Mouse (Mus musculus): ENCODE measurements around the gene Klhl2.

DNA sequence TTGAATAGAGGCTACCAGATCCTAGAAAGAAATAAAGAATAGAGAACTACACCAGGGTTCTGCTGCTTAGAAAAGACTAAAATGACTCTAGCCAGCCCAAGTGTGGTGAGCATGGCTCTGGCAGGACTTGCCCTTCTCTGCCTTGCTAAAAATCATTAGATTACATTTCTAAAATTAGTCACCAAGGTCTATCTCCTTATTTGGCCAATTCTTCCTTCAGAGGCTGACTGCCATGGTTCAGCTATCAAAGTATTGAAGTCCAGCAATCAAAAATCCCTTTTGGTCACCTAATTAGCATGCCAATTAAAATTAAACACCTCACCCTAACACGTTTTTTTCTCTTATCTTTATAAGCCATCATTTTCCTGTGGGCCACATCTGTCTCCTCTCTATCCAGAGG, 138.3 kb downstream of the Klhl2 start:
- no peak for TF ChIP-seq CTCF (IDR thresholded peaks at IDR 0.05; ENCODE audit: low read depth, low read length)
- TF ChIP-seq POLR2A (IDR thresholded peaks at IDR 0.05; ENCODE audit: borderline replicate concordance, low read depth, low read length): no peak

All from bone marrow macrophage, adult 2 months (primary cell).